Mouse (Mus musculus): ENCODE measurements at regions not wholly inside any gene's neighbourhood (a gene's known extent, or its start where the extent isn't known, plus 50 kb on each side); places are given as distances from the start of the nearest gene placed in this dataset.

- DNase-seq (ENCODE audit: low spot score) (no peak), ATAC-seq (replicated peaks; ENCODE audit: low FRiP score) (no peak)
- no peak overlapping the region for H3K27ac ChIP-seq (ENCODE audit: low read depth, low read length)
- no peak overlapping the region for H3K4me3 ChIP-seq (ENCODE audit: low read depth, low read length)
- WGBS = 77% methylated on average over 1 of the region's 1 CpGs
- H3K9me3 ChIP-seq (ENCODE audit: control insufficient read depth, low read length) = no peaks in the 10 kb centered on the region
- H3K4me1 ChIP-seq (replicated peaks; ENCODE audit: control insufficient read depth, insufficient read depth, low read length) = no peaks in the 10 kb centered on the region
- H3K9ac ChIP-seq (ENCODE audit: low read depth, low read length) = no peak overlapping the region
- H3K36me3 ChIP-seq (ENCODE audit: control insufficient read depth, insufficient read depth, low read length) = no peaks in the 10 kb centered on the region
- H3K4me2 ChIP-seq = no peak overlapping the region
- H3K27me3 ChIP-seq (replicated peaks; ENCODE audit: control insufficient read depth, insufficient read depth, low read length) = no peaks in the 10 kb centered on the region
Observed at GRCm38 (mm10) chr6:94874415-94874814, 174.5 kb upstream of the Lrig1 start.

DNA sequence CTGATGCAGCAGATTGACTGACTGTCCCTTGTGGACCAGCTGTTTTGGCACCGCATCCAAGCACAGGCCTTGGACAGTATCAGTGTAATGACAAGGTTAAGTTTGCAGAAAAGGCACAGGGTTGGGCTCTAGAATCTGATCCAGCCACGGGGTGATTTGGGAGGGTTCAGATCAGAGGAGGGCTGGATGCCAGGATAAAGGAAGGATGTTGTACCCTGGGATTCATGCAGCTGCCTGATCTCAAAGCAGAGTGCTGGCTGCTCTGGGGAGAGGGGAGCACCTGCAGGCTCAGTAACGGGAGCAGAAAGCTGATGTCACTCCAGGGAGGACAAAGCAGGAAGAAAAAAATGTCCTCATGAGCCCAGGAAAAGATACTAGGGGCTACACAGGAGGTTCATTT, 168.0 kb upstream of the Lrig1 start:
- no peaks in the 10 kb centered on the region for H3K27me3 ChIP-seq (replicated peaks; ENCODE audit: control insufficient read depth, insufficient read depth, low read length)
- no peak for ATAC-seq (replicated peaks; ENCODE audit: low FRiP score)
- no peak for DNase-seq (ENCODE audit: low spot score)
- 71% methylated on average over 3 of the region's 3 CpGs for WGBS
- H3K4me2 ChIP-seq = no peak overlapping the region
- no peak overlapping the region for H3K4me3 ChIP-seq (ENCODE audit: low read depth, low read length)
- H3K36me3 ChIP-seq (ENCODE audit: control insufficient read depth, insufficient read depth, low read length) = no peaks in the 10 kb centered on the region
- H3K9ac ChIP-seq (ENCODE audit: low read depth, low read length) = no peak overlapping the region
- no peaks in the 10 kb centered on the region for H3K9me3 ChIP-seq (ENCODE audit: control insufficient read depth, low read length)
- H3K4me1 ChIP-seq (replicated peaks; ENCODE audit: control insufficient read depth, insufficient read depth, low read length) = no peaks in the 10 kb centered on the region
- H3K27ac ChIP-seq (ENCODE audit: low read depth, low read length) = no peak overlapping the region

- Histone ChIP-seq H3K27ac (ENCODE audit: low read depth, low read length) (no peak overlapping the region), H3K36me3 (ENCODE audit: control insufficient read depth, insufficient read depth, low read length) (no peaks in the 10 kb centered on the region), H3K4me1 (replicated peaks; ENCODE audit: control insufficient read depth, insufficient read depth, low read length) (no peaks in the 10 kb centered on the region), H3K27me3 (replicated peaks; ENCODE audit: control insufficient read depth, insufficient read depth, low read length) (no peaks in the 10 kb centered on the region), H3K9ac (ENCODE audit: low read depth, low read length) (no peak overlapping the region), H3K4me2 (no peak overlapping the region), H3K4me3 (ENCODE audit: low read depth, low read length) (no peak overlapping the region), H3K9me3 (ENCODE audit: control insufficient read depth, low read length) (no peaks in the 10 kb centered on the region)
- no peak for ATAC-seq (replicated peaks; ENCODE audit: low FRiP score)
- DNase-seq (ENCODE audit: low spot score) = no peak
- WGBS = 60% methylated on average over 2 of the region's 2 CpGs
Observed at GRCm38 (mm10) chr6:94865498-94865897, 165.5 kb upstream of the Lrig1 start.

DNA sequence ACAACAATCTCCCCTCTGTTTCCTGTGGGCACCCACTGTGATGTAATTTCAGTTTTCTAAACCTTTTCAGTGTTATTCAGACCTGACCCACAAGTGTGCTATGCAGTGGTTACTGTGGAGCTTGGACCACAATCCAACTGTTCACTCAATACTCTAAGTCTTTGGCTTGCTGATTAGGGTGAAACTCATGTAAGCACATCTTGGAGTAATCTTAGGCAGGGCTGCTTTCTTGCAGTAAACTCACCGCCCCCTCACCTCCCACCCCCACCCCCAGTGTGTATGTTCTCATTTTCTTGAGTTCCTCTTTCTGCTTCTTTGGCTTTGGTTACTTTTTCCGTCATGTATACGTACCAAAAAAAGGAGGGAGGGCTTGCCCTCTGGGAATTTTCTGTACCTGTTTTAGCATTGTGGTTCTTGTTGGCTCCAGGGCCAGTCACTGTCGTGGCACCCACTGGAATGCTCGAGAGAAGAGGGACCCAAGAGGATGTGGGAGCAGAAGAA, 158.2 kb upstream of the Lrig1 start:
- Histone ChIP-seq H3K4me1 (replicated peaks; ENCODE audit: control insufficient read depth, insufficient read depth, low read length) (no peaks in the 10 kb centered on the region), H3K9me3 (ENCODE audit: control insufficient read depth, low read length) (no peaks in the 10 kb centered on the region), H3K4me2 (no peak overlapping the region), H3K4me3 (ENCODE audit: low read depth, low read length) (no peak overlapping the region), H3K27me3 (replicated peaks; ENCODE audit: control insufficient read depth, insufficient read depth, low read length) (no peaks in the 10 kb centered on the region), H3K9ac (ENCODE audit: low read depth, low read length) (no peak overlapping the region), H3K36me3 (ENCODE audit: control insufficient read depth, insufficient read depth, low read length) (no peaks in the 10 kb centered on the region), H3K27ac (ENCODE audit: low read depth, low read length) (no peak overlapping the region)
- ATAC-seq (replicated peaks; ENCODE audit: low FRiP score) (no peak), DNase-seq (ENCODE audit: low spot score) (no peak)
- WGBS = 43% methylated on average over 5 of the region's 5 CpGs

GRCm38 (mm10) chr6:94850121-94850520, 150.2 kb upstream of the Lrig1 start:
- no peaks in the 10 kb centered on the region for H3K4me1 ChIP-seq (replicated peaks; ENCODE audit: control insufficient read depth, insufficient read depth, low read length)
- DNase-seq (ENCODE audit: low spot score) (no peak), ATAC-seq (replicated peaks; ENCODE audit: low FRiP score) (no peak)
- no peak overlapping the region for H3K27ac ChIP-seq (ENCODE audit: low read depth, low read length)
- H3K4me3 ChIP-seq (ENCODE audit: low read depth, low read length) = no peak overlapping the region
- no peaks in the 10 kb centered on the region for H3K27me3 ChIP-seq (replicated peaks; ENCODE audit: control insufficient read depth, insufficient read depth, low read length)
- no peak overlapping the region for H3K9ac ChIP-seq (ENCODE audit: low read depth, low read length)
- H3K9me3 ChIP-seq (ENCODE audit: control insufficient read depth, low read length) = no peaks in the 10 kb centered on the region
- no peaks in the 10 kb centered on the region for H3K36me3 ChIP-seq (ENCODE audit: control insufficient read depth, insufficient read depth, low read length)
- H3K4me2 ChIP-seq = no peak overlapping the region
- 70% methylated on average over 4 of the region's 5 CpGs for WGBS

- Histone ChIP-seq H3K27ac (ENCODE audit: low read depth, low read length) (no peak overlapping the region), H3K9ac (ENCODE audit: low read depth, low read length) (no peak overlapping the region), H3K36me3 (ENCODE audit: control insufficient read depth, insufficient read depth, low read length) (no peaks in the 10 kb centered on the region), H3K9me3 (ENCODE audit: control insufficient read depth, low read length) (no peaks in the 10 kb centered on the region), H3K27me3 (replicated peaks; ENCODE audit: control insufficient read depth, insufficient read depth, low read length) (no peaks in the 10 kb centered on the region), H3K4me3 (ENCODE audit: low read depth, low read length) (no peak overlapping the region), H3K4me1 (replicated peaks; ENCODE audit: control insufficient read depth, insufficient read depth, low read length) (no peaks in the 10 kb centered on the region), H3K4me2 (no peak overlapping the region)
- no peak for ATAC-seq (replicated peaks; ENCODE audit: low FRiP score)
- 80% methylated on average over 3 of the region's 3 CpGs for WGBS
- no peak for DNase-seq (ENCODE audit: low spot score)
Observed at GRCm38 (mm10) chr6:94849533-94849932, 149.6 kb upstream of the Lrig1 start.

DNA sequence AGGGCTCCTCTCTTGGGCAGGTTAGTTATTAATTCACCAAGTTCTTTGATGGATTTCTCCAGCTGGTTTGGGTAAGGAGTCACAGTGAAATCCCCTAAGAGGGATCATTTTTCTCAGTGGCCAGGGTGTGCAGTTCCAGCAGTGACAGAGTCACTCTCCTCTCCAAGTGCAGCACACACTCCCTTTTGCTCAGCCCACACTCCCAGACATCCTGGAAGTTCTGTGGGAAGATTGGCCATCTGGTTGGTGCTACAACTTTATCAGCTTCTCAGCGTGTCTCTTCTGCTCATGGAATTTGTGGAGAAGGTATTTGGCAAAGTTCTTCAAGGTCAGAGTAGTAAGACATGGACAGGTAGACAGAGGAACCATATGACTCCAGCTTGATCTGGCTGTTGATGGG, 148.5 kb upstream of the Lrig1 start:
- DNase-seq (ENCODE audit: low spot score) = no peak
- H3K4me3 ChIP-seq (ENCODE audit: low read depth, low read length) = no peak overlapping the region
- no peaks in the 10 kb centered on the region for H3K4me1 ChIP-seq (replicated peaks; ENCODE audit: control insufficient read depth, insufficient read depth, low read length)
- no peak for ATAC-seq (replicated peaks; ENCODE audit: low FRiP score)
- H3K9me3 ChIP-seq (ENCODE audit: control insufficient read depth, low read length) = no peaks in the 10 kb centered on the region
- no peak overlapping the region for H3K4me2 ChIP-seq
- H3K9ac ChIP-seq (ENCODE audit: low read depth, low read length) = no peak overlapping the region
- no peak overlapping the region for H3K27ac ChIP-seq (ENCODE audit: low read depth, low read length)
- H3K27me3 ChIP-seq (replicated peaks; ENCODE audit: control insufficient read depth, insufficient read depth, low read length) = no peaks in the 10 kb centered on the region
- 73% methylated on average over 1 of the region's 1 CpGs for WGBS
- H3K36me3 ChIP-seq (ENCODE audit: control insufficient read depth, insufficient read depth, low read length) = no peaks in the 10 kb centered on the region

DNA sequence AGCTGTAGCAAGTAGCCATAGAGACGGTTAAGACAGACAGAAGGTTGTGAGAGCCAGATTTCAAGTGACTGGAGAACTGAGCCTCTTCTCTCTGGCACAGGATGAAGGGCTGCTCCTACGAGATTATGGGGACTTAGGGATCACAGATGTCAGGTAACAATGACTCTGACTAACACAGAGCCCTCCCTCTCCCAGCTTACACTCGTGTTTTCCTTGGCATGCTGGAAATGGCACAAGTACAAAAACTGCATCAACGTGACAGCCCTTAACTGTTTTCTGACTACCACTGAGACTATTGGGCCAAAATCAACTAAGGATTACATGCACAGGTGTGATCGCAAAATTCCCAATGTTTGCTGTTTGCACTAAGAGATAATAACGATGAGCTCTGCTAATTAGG, 145.9 kb upstream of the Lrig1 start:
- ATAC-seq (replicated peaks; ENCODE audit: low FRiP score) (no peak), DNase-seq (ENCODE audit: low spot score) (no peak)
- no peaks in the 10 kb centered on the region for H3K4me1 ChIP-seq (replicated peaks; ENCODE audit: control insufficient read depth, insufficient read depth, low read length)
- H3K27me3 ChIP-seq (replicated peaks; ENCODE audit: control insufficient read depth, insufficient read depth, low read length) = no peaks in the 10 kb centered on the region
- no peak overlapping the region for H3K4me2 ChIP-seq
- no peak overlapping the region for H3K4me3 ChIP-seq (ENCODE audit: low read depth, low read length)
- no peaks in the 10 kb centered on the region for H3K36me3 ChIP-seq (ENCODE audit: control insufficient read depth, insufficient read depth, low read length)
- H3K9me3 ChIP-seq (ENCODE audit: control insufficient read depth, low read length) = no peaks in the 10 kb centered on the region
- H3K27ac ChIP-seq (ENCODE audit: low read depth, low read length) = no peak overlapping the region
- WGBS = 65% methylated on average over 6 of the region's 6 CpGs
- no peak overlapping the region for H3K9ac ChIP-seq (ENCODE audit: low read depth, low read length)

DNA sequence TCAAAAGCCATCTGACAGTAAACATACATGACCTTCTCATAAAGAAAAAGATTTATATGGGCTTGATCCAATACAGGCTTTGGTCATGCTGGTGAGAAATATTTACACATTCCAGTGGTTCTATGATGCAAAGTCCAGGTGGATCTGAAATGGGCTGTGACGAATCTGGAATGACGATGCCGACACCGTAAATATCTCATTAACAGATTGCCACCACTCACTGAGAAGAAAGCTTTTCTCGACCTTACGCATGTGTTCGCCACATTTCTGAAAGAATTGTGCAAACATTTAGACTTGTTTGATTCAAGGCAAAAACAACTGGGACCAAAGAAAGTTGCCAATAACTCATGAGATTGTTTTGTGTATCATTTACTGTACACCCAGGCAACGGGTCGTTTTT, 142.9 kb upstream of the Lrig1 start:
- Histone ChIP-seq H3K4me1 (replicated peaks; ENCODE audit: control insufficient read depth, insufficient read depth, low read length) (no peaks in the 10 kb centered on the region), H3K27ac (ENCODE audit: low read depth, low read length) (no peak overlapping the region), H3K4me3 (ENCODE audit: low read depth, low read length) (no peak overlapping the region), H3K4me2 (no peak overlapping the region), H3K36me3 (ENCODE audit: control insufficient read depth, insufficient read depth, low read length) (no peaks in the 10 kb centered on the region), H3K9ac (ENCODE audit: low read depth, low read length) (no peak overlapping the region), H3K9me3 (ENCODE audit: control insufficient read depth, low read length) (no peaks in the 10 kb centered on the region), H3K27me3 (replicated peaks; ENCODE audit: control insufficient read depth, insufficient read depth, low read length) (no peaks in the 10 kb centered on the region)
- ATAC-seq (replicated peaks; ENCODE audit: low FRiP score) = no peak
- WGBS = 86% methylated on average over 9 of the region's 9 CpGs
- DNase-seq (ENCODE audit: low spot score) = no peak

Data from liver, embryonic 11.5 days (tissue).